Mouse (Mus musculus) heart, adult 2 months (tissue): ENCODE data around the gene Nr3c2. TPM values are rescaled to one million over a fixed set of nuclear protein-coding genes. Genes with fewer than 3 reads are reported as not detected.

Experiments
- DNase-seq, 2 experiments: peaks; one replicate each; pipeline ENCODE4 v3.0.0; 2021
- H3K27ac ChIP-seq: fragments of 200-600 bp; 2 replicates; pipeline ENCODE4 v1.8.1; 2022
- H3K27me3 ChIP-seq: fragments of 200-500 bp; 2 replicates; pipeline ENCODE4 v1.6.1; 2012; ENCODE audit warnings: mild to moderate bottlenecking, low read length, inconsistent platforms, mixed read lengths; ENCODE audit not compliant: control insufficient read depth, insufficient read depth
- H3K36me3 ChIP-seq: fragments of 200-500 bp; 2 replicates; pipeline ENCODE4 v1.6.1; 2012; ENCODE audit warnings: low read length, inconsistent platforms; ENCODE audit not compliant: control insufficient read depth, insufficient read depth
- H3K4me1 ChIP-seq: fragments of 200-500 bp; 2 replicates; pipeline ENCODE4 v1.6.1; 2011; ENCODE audit warnings: low read length; ENCODE audit not compliant: control insufficient read depth, insufficient read depth
- H3K4me3 ChIP-seq: fragments of 200-600 bp; 2 replicates; pipeline ENCODE4 v1.8.1; 2022
- H3K79me2 ChIP-seq: fragments of 200-500 bp; replicated peaks from 2 replicates; pipeline ENCODE4 v1.6.1; 2012; ENCODE audit warnings: mild to moderate bottlenecking, inconsistent platforms, low read length, moderate library complexity, mixed read lengths; ENCODE audit not compliant: control insufficient read depth, insufficient read depth
- H3K9ac ChIP-seq: fragments of 200-500 bp; 2 replicates; pipeline ENCODE4 v1.6.1; 2012; ENCODE audit warnings: low read depth, mild to moderate bottlenecking, control low read depth, inconsistent platforms, low read length, mixed read lengths
- CTCF ChIP-seq: fragments of 200-600 bp; IDR thresholded peaks from 2 replicates; pipeline ENCODE4 v1.8.1; 2022; ENCODE audit warnings: antibody characterized with exemption, mild to moderate bottlenecking, moderate library complexity
- EP300 ChIP-seq: fragments of 200-500 bp; IDR thresholded peaks from 2 replicates; pipeline ENCODE4 v1.6.1; 2011; ENCODE audit warnings: low read depth, low read length, control low read depth; ENCODE audit not compliant: insufficient read depth
- POLR2A ChIP-seq: fragments of 200-500 bp; IDR thresholded peaks from 2 replicates; pipeline ENCODE4 v1.6.1; 2011; ENCODE audit warnings: mild to moderate bottlenecking, low read depth, low read length, control low read depth; ENCODE audit not compliant: insufficient read depth
- WGBS: fragments of 180-500 bp; shearing (Covaris S2); methylation state at CpG from one replicate; pipeline ENCODE4 v1.1.7; 2018; 5-methylcytosine and 5-hydroxymethylcytosine counted together
- intact Hi-C: fragments of 180-260 bp; cut with DNase I; formaldehyde crosslinking; loops from one replicate; pipeline ENCODE4 v1.15.1; 2025
- polyA plus RNA-seq: library from polyadenylated mRNA; depleted of rRNA; stranded (reverse); fragments of >200 nt; gene quantifications from 2 replicates; pipeline ENCODE4 v1.2.3, GENCODE M21; 2012
- total RNA-seq, 2 experiments: library from RNA; stranded (reverse); gene quantifications; 2 replicates each; pipeline ENCODE4 v1.2.3; 2021

The Nr3c2 gene
- total and polyA plus RNA-seq, 3 experiments: 7.0 to 27.8 (median 21.1) TPM

- no peak for TF ChIP-seq POLR2A
- no peak for TF ChIP-seq EP300
- TF ChIP-seq CTCF: no peak
- 91% methylated on average over 10 of the region's 10 CpGs for WGBS
- intact Hi-C loops: no loop called here
Measured at GRCm38 (mm10) chr8:77098101-77098500, 198.9 kb downstream of the Nr3c2 start.

GRCm38 (mm10) chr8:77100370-77100769, 201.1 kb downstream of the Nr3c2 start:
- no peaks in the 10 kb centered on the region for H3K36me3 ChIP-seq
- no peak overlapping the region for H3K4me3 ChIP-seq
- H3K27me3 ChIP-seq: no peaks in the 10 kb centered on the region
- H3K27ac ChIP-seq: no peak overlapping the region
- 85% methylated on average over 2 of the region's 2 CpGs for WGBS
- TF ChIP-seq POLR2A (no peak), CTCF (no peak), EP300 (no peak)
- H3K4me1 ChIP-seq: no peaks in the 10 kb centered on the region; the same call in 1 of the 2 replicates
- intact Hi-C loops: no loop called here
- H3K9ac ChIP-seq: no peak overlapping the region
- DNase-seq: no peak
- no peaks in the 10 kb centered on the region for H3K79me2 ChIP-seq

More at GRCm38 (mm10) chr8:77098101-77098500, 198.9 kb downstream of the Nr3c2 start:
- no peaks in the 10 kb centered on the region for H3K36me3 ChIP-seq
- DNase-seq: no peak
- no peak overlapping the region for H3K9ac ChIP-seq
- H3K4me1 ChIP-seq: no peaks in the 10 kb centered on the region; the same call in 1 of the 2 replicates
- H3K4me3 ChIP-seq: no peak overlapping the region
- H3K27ac ChIP-seq: no peak overlapping the region
- H3K79me2 ChIP-seq: no peaks in the 10 kb centered on the region
- H3K27me3 ChIP-seq: no peaks in the 10 kb centered on the region

DNA sequence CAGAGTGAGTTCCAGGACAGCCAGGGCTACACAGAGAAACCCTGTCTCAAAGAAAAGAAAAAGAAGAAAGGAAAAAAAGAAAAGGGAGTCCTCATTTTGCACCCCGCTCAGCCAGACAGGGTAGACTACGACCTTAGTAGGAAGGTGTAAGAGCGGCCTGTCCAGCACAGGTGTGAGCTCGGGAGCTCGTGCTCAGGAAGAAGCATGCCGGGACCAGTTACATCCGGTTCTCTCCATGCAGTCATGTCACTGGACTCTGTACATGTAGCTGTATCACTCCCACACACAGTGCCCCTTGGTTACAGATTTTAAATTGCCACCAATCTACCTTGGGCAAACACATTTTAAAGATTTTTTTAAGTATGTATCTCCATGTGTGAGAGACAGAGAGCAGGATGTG, 203.6 kb downstream of the Nr3c2 start:
- Histone ChIP-seq H3K79me2 (no peaks in the 10 kb centered on the region; the same call in 1 of the 2 replicates), H3K36me3 (no peaks in the 10 kb centered on the region), H3K4me3 (no peak overlapping the region), H3K9ac (no peak overlapping the region), H3K27ac (no peak overlapping the region), H3K4me1 (no peaks in the 10 kb centered on the region), H3K27me3 (no peaks in the 10 kb centered on the region)
- 91% methylated on average over 7 of the region's 7 CpGs for WGBS
- TF ChIP-seq EP300 (no peak), CTCF (no peak), POLR2A (no peak)
- no peak for DNase-seq
- intact Hi-C loops: no loop called here

DNA sequence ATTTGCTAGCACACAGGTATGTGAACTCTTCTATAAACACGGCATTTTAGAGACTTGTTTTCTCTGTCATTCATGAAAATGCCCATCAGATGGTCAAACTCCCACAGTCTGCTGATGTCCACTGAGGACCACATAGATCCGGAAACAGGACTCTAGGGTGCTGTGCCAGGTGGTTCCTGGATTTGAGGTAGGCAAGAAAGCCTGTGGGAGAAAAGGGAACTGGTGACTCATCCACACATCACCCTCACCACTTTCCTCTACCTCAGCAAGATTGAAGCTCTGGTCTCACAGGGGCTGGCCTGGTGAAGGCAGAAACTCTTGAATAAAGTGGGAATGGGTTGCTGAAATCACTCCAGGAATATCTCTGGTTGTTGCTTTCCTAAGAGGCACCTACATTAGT, 213.5 kb downstream of the Nr3c2 start:
- no peak for DNase-seq

DNA sequence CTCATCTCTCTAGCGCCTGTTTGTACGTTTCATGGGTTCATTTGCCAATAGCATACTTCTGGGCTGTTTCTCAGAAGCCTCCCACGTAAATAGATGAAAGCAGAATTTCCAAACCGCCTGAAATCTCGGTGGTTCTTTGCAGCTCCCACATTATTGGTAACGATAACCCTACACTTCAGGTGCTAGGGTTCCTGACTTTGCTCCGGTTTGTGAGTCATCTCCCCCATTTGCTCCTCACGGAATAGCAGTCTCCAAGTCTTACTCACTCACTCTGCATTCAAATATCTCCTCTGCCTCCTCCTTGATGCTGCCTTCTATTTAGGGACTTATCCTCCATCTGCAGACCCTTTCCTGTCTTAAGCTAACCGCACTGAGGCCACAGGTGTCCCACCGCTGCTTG, 215.5 kb downstream of the Nr3c2 start:
- TF ChIP-seq CTCF (no peak), POLR2A (no peak), EP300 (no peak)
- Histone ChIP-seq H3K79me2 (peaks cover 1% of the 10 kb centered on the region; the same call in 1 of the 2 replicates), H3K4me3 (no peak overlapping the region), H3K27ac (no peak overlapping the region), H3K27me3 (no peaks in the 10 kb centered on the region), H3K4me1 (no peaks in the 10 kb centered on the region; the same call in 1 of the 2 replicates), H3K36me3 (peaks cover 2% of the 10 kb centered on the region), H3K9ac (no peak overlapping the region)
- DNase-seq: no peak
- 88% methylated on average over 10 of the region's 10 CpGs for WGBS
- intact Hi-C loops: no loop called here

More for the DNA sequence above, 213.5 kb downstream of the Nr3c2 start:
- TF ChIP-seq CTCF: no peak
- no peak for TF ChIP-seq POLR2A
- TF ChIP-seq EP300: no peak
- no peak overlapping the region for H3K9ac ChIP-seq
- H3K4me1 ChIP-seq: no peaks in the 10 kb centered on the region; the same call in 1 of the 2 replicates
- H3K36me3 ChIP-seq: peaks cover 2% of the 10 kb centered on the region
- no peaks in the 10 kb centered on the region for H3K27me3 ChIP-seq
- no peak overlapping the region for H3K27ac ChIP-seq
- intact Hi-C loops: no loop called here
- H3K4me3 ChIP-seq: no peak overlapping the region
- H3K79me2 ChIP-seq: peaks cover 1% of the 10 kb centered on the region; the same call in 1 of the 2 replicates
- WGBS: 77% methylated on average over 2 of the region's 2 CpGs

DNA sequence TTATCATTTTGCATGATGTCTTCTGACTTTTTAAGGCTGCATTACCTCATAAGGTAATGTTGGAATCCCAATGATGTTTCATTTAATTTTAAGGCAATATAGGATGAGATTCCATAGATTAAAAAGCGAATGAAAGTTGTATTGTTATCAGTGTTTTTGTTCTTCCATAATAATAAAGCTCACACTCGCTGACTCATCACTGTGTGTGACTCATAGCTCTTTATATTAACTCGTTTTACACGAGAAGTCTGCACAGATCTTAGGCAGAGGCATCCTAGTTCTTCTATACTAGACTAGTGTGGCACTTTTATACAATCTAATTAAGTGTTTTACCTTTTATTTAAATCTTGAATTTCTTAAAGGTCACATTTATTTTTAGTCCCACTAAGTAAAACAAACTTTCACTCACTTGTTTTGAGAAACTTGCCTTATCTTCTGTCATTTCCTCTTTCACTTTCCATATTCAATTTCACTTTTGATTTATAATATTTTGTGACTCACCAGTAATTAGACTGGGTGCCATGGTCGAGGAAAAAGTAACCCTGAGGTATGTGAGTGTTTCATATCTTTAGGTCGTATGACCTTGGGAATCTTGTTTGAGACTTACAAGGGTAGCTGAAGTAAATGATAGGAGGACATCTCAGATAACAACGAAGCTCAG, 217.3 kb downstream of the Nr3c2 start:
- 40% methylated on average over 7 of the region's 7 CpGs for WGBS
- Histone ChIP-seq H3K79me2 (peaks cover 1% of the 10 kb centered on the region; the same call in 1 of the 2 replicates), H3K9ac (no peak overlapping the region), H3K27me3 (no peaks in the 10 kb centered on the region), H3K4me1 (peaks cover 5% of the 10 kb centered on the region), H3K4me3 (no peak overlapping the region), H3K36me3 (peaks cover 2% of the 10 kb centered on the region), H3K27ac (no peak overlapping the region)
- intact Hi-C loops: no loop called here
- TF ChIP-seq CTCF: no peak
- TF ChIP-seq EP300: no peak
- TF ChIP-seq POLR2A: no peak
- no peak for DNase-seq
